11 mouse cellular contexts compared by ENCODE assay signal in genomic region chr2:93390170-93390926, GRCm38 (mm10). TPM values are rescaled to one million over a fixed set of nuclear protein-coding genes. Genes with fewer than 3 reads are reported as not detected.
DNase-seq lines count a peak whose midpoint lies in the region; ATAC-seq lines count a peak whose summit lies in the region.
"Had no signal": no experiment of that assay in that cellular context is flagged by ENCODE, and none has a peak within 500 bp of the region (broad histone marks: within the 10 kb centered on the region; RNA-seq: fewer than 3 reads in every experiment).

No protein-coding gene starts in this region.

- H3K9me3 ChIP-seq in neural tube, embryonic 11.5 days (ENCODE audit: control insufficient read depth, low read length): no peaks in the 10 kb centered on the region
- no peaks in the 10 kb centered on the region for H3K9me3 ChIP-seq in limb, embryonic 12.5 days

- H3K4me1 ChIP-seq in neural tube, embryonic 11.5 days (ENCODE audit: control insufficient read depth, insufficient read depth, low read length): peaks cover 12% of the 10 kb centered on the region
- peaks cover 10% of the 10 kb centered on the region; the same call in 1 of the 2 replicates for H3K4me1 ChIP-seq in limb, embryonic 12.5 days (replicated peaks)

- H3K4me2 ChIP-seq in neural tube, embryonic 11.5 days (ENCODE audit: low read depth): no peak overlapping the region
- H3K4me2 ChIP-seq in limb, embryonic 12.5 days: no peak overlapping the region

- H3K36me3 ChIP-seq in neural tube, embryonic 11.5 days (ENCODE audit: control insufficient read depth, insufficient read depth, low read length): no peaks in the 10 kb centered on the region
- H3K36me3 ChIP-seq in limb, embryonic 12.5 days: no peaks in the 10 kb centered on the region

- DNase-seq in embryo, embryonic 11 days: peak; percentile 35
- DNase-seq in embryo, embryonic 10 days (ENCODE audit: low spot score): no peak
- peak; percentile 45 for DNase-seq in neural tube, embryonic 11.5 days (ENCODE audit: low spot score)
- no peak for DNase-seq in neural tube, embryonic 10.5 days (ENCODE audit: extremely low spot score, low spot score)
- DNase-seq in layer of hippocampus, postnatal 36 days: no peak
- DNase-seq in ovary, adult 18-20 months (ENCODE audit: low spot score): no peak
- DNase-seq: heart, postnatal 36 days; thymus, adult 18-20 months had no signal

- 0 out of 2 replicates have a peak overlapping the region, but pooled peaks have one; percentile 20 for H3K27ac ChIP-seq in neural tube, embryonic 11.5 days (ENCODE audit: low read depth, low read length)
- no peak overlapping the region for H3K27ac ChIP-seq in limb, embryonic 12.5 days
- H3K27ac ChIP-seq: macrophage had no signal

- 30% methylated on average over 11 of the region's 11 CpGs for WGBS in neural tube, embryonic 11.5 days
- 43% methylated on average over 11 of the region's 11 CpGs for WGBS in limb, embryonic 12.5 days

- H3K4me3 ChIP-seq in neural tube, embryonic 11.5 days (ENCODE audit: low read depth, low read length): no peak overlapping the region
- H3K4me3 ChIP-seq in limb, embryonic 12.5 days (replicated peaks): no peak overlapping the region

- no peak overlapping the region for H3K9ac ChIP-seq in neural tube, embryonic 11.5 days (ENCODE audit: low read length)
- no peak overlapping the region; the same call in 1 of the 2 replicates for H3K9ac ChIP-seq in limb, embryonic 12.5 days (replicated peaks)

- peak; percentile 56 for ATAC-seq in neural tube, embryonic 11.5 days (ENCODE audit: insufficient read depth, low FRiP score, low TSS enrichment)
- ATAC-seq in limb, embryonic 12.5 days (ENCODE audit: insufficient number of reproducible peaks, insufficient read depth, low FRiP score, low TSS enrichment, low read depth): peak; percentile 72; the same call in 1 of the 2 replicates
- no peak for ATAC-seq in activated CD4-positive, CD25-positive, alpha-beta regulatory T cell, adult 4 months

- no peaks in the 10 kb centered on the region for H3K27me3 ChIP-seq in neural tube, embryonic 11.5 days (ENCODE audit: control insufficient read depth, insufficient read depth, low read length)
- H3K27me3 ChIP-seq in limb, embryonic 12.5 days: peaks cover 9% of the 10 kb centered on the region; the same call in 1 of the 2 replicates

RNA-seq across cellular contexts. Expression of gene Tspan18, which starts 56.0 kb away (rescaled TPM):
- 71.9 and 72.3 TPM in 2 replicates for polyA plus RNA-seq in neural tube, embryonic 11.5 days (2014; fragmentation: Nextera tagmentation; extraction: Ambion mirVana)
- polyA plus RNA-seq in limb, embryonic 12.5 days (2016; fragmentation: Nextera tagmentation; extraction: Ambion mirVana): 16.4 and 16.9 TPM in 2 replicates
- 10 to 100 TPM; 40.8 to 43.2 TPM for total RNA-seq in layer of hippocampus, postnatal 36 days (2021)
- under 1 TPM in 1 of 2 experiments, not detected in 1; 0.54 TPM for polyA plus RNA-seq in activated CD4-positive, CD25-positive, alpha-beta regulatory T cell, adult 4 months (2017; shearing (Covaris generic))

Comparison
In these comparisons a context has a peak if more than half of its experiments do, and no peak if none do; other contexts are left out.
1. DNase-seq: peak in embryo, embryonic 11 days (single experiment) and neural tube, embryonic 11.5 days (single experiment); none in embryo, embryonic 10 days (single experiment), neural tube, embryonic 10.5 days (single experiment), layer of hippocampus, postnatal 36 days (0 of 2) and ovary, adult 18-20 months (single experiment).
2. RNA of gene Tspan18, which starts 56.0 kb away (polyA plus RNA-seq): 71.9 to 72.3 TPM in neural tube, embryonic 11.5 days and 16.4 to 16.9 TPM in limb, embryonic 12.5 days; 0.54 TPM in activated CD4-positive, CD25-positive, alpha-beta regulatory T cell, adult 4 months; every median in the first group is over 10 times any median in the second.